In genomic region chr12:10572378-10572650, GRCm38 (mm10) we compare ENCODE assay signal across 27 mouse cellular contexts.
A peak's percentile ranks its signal among the peaks of the same experiment; 100 is the strongest.
DNase-seq lines count a peak whose midpoint lies in the region; ATAC-seq and TF ChIP-seq lines count a peak whose summit lies in the region.
"Had no signal": no experiment of that assay in that cellular context is flagged by ENCODE, and none has a peak within 500 bp of the region (broad histone marks: within the 10 kb centered on the region; RNA-seq: fewer than 3 reads in every experiment).

No protein-coding gene starts in this region.

- TF ChIP-seq EP300 in stomach, postnatal 0 days (optimal IDR thresholded peaks at IDR 0.05), result no peak

- no peak for TF ChIP-seq CTCF in gastrocnemius, adult 2 months (IDR thresholded peaks at IDR 0.05)
- no peak for TF ChIP-seq CTCF in intestine, postnatal 0 days (IDR thresholded peaks at IDR 0.05; ENCODE audit: low read depth)
- no peak for TF ChIP-seq CTCF in stomach, postnatal 0 days (IDR thresholded peaks at IDR 0.05; ENCODE audit: low read depth)

- no peaks in the 10 kb centered on the region for H3K9me3 ChIP-seq in limb, embryonic 10.5 days (replicated peaks)
- H3K9me3 ChIP-seq in intestine, postnatal 0 days (ENCODE audit: control insufficient read depth), result no peaks in the 10 kb centered on the region
- no peaks in the 10 kb centered on the region for H3K9me3 ChIP-seq in stomach, postnatal 0 days (ENCODE audit: control insufficient read depth, low read length)
- H3K9me3 ChIP-seq: forebrain, embryonic 12.5 days; kidney, embryonic 15.5 days; liver, embryonic 15.5 days; lung, embryonic 15.5 days; midbrain, embryonic 10.5 days; neural tube, embryonic 13.5 days; stomach, embryonic 15.5 days had no signal

- H3K27ac ChIP-seq in gastrocnemius, adult 2 months, result peak overlapping the region; percentile 38; the same call in 1 of the 2 replicates
- peak overlapping the region; percentile 79 for H3K27ac ChIP-seq in limb, embryonic 10.5 days
- no peak overlapping the region for H3K27ac ChIP-seq in intestine, postnatal 0 days (ENCODE audit: low read depth, low read length)
- no peak overlapping the region for H3K27ac ChIP-seq in stomach, postnatal 0 days (replicated peaks)
- H3K27ac ChIP-seq: forebrain, embryonic 12.5 days; kidney, embryonic 15.5 days; liver, embryonic 15.5 days; lung, embryonic 15.5 days; macrophage; midbrain, embryonic 10.5 days; neural tube, embryonic 13.5 days; stomach, embryonic 15.5 days had no signal

- no peak for DNase-seq in gastrocnemius, adult 2 months
- DNase-seq in gastrocnemius, postnatal 4 days (ENCODE audit: low spot score in 2 of 2), result no peak
- peak; percentile 5 for DNase-seq in right cerebral cortex, adult 18-20 months
- no peak for DNase-seq in right cerebral cortex, postnatal 4 days
- DNase-seq in limb, embryonic 10.5 days (ENCODE audit: low spot score), result no peak
- DNase-seq in telencephalon, adult 2 months (ENCODE audit: low read depth, low spot score), result peak; percentile 24
- no peak for DNase-seq in stomach, postnatal 0 days (ENCODE audit: low spot score)
- DNase-seq: adrenal gland, postnatal 25 days; cerebellum, adult 11-12 months; cerebellum, postnatal 14 days; gastrocnemius, postnatal 10 days; heart, adult 11 months; kidney, adult 11 months; thymus, adult 2 months; thymus, postnatal 4 days had no signal

- H3K9ac ChIP-seq in intestine, postnatal 0 days (ENCODE audit: low read depth, low read length), result no peak overlapping the region
- H3K9ac ChIP-seq in stomach, postnatal 0 days (ENCODE audit: low read length), result no peak overlapping the region
- H3K9ac ChIP-seq: forebrain, embryonic 12.5 days; kidney, embryonic 15.5 days; liver, embryonic 15.5 days; lung, embryonic 15.5 days; neural tube, embryonic 13.5 days; stomach, embryonic 15.5 days had no signal

- H3K27me3 ChIP-seq in limb, embryonic 10.5 days (ENCODE audit: low read depth, poor library complexity, severe bottlenecking), result no peaks in the 10 kb centered on the region
- no peaks in the 10 kb centered on the region for H3K27me3 ChIP-seq in intestine, postnatal 0 days (replicated peaks; ENCODE audit: control insufficient read depth, insufficient read depth, low read length)
- H3K27me3 ChIP-seq in stomach, postnatal 0 days (ENCODE audit: control insufficient read depth, insufficient read depth, low read length), result no peaks in the 10 kb centered on the region
- H3K27me3 ChIP-seq: forebrain, embryonic 12.5 days; kidney, embryonic 15.5 days; liver, embryonic 15.5 days; lung, embryonic 15.5 days; neural tube, embryonic 13.5 days; stomach, embryonic 15.5 days had no signal

- no peak for ATAC-seq in intestine, postnatal 0 days
- ATAC-seq in stomach, postnatal 0 days (ENCODE audit: low FRiP score, low TSS enrichment), result no peak
- ATAC-seq: CD4-positive, CD25-positive, alpha-beta regulatory T cell, adult 4 months had no signal

- H3K4me1 ChIP-seq in limb, embryonic 10.5 days, result peaks cover 23% of the 10 kb centered on the region
- H3K4me1 ChIP-seq in intestine, postnatal 0 days (replicated peaks; ENCODE audit: control insufficient read depth, insufficient read depth, low read length), result no peaks in the 10 kb centered on the region
- no peaks in the 10 kb centered on the region for H3K4me1 ChIP-seq in stomach, postnatal 0 days (replicated peaks; ENCODE audit: control insufficient read depth, insufficient read depth)
- H3K4me1 ChIP-seq: forebrain, embryonic 12.5 days; kidney, embryonic 15.5 days; liver, embryonic 15.5 days; lung, embryonic 15.5 days; midbrain, embryonic 10.5 days; neural tube, embryonic 13.5 days; stomach, embryonic 15.5 days had no signal

- no peak overlapping the region for H3K4me2 ChIP-seq in intestine, postnatal 0 days (replicated peaks; ENCODE audit: low read depth)
- no peak overlapping the region for H3K4me2 ChIP-seq in stomach, postnatal 0 days (replicated peaks; ENCODE audit: low read depth)
- H3K4me2 ChIP-seq: forebrain, embryonic 12.5 days; heart, embryonic 11.5 days; kidney, embryonic 15.5 days; liver, embryonic 15.5 days; lung, embryonic 15.5 days; neural tube, embryonic 13.5 days; stomach, embryonic 15.5 days had no signal

- H3K4me3 ChIP-seq in gastrocnemius, adult 2 months, result no peak overlapping the region
- no peak overlapping the region for H3K4me3 ChIP-seq in limb, embryonic 10.5 days
- H3K4me3 ChIP-seq in intestine, postnatal 0 days (ENCODE audit: low read depth, low read length), result no peak overlapping the region
- H3K4me3 ChIP-seq in stomach, postnatal 0 days (ENCODE audit: low read depth, low read length), result no peak overlapping the region
- H3K4me3 ChIP-seq: forebrain, embryonic 12.5 days; kidney, embryonic 15.5 days; liver, embryonic 15.5 days; lung, embryonic 15.5 days; midbrain, embryonic 10.5 days; myocyte; neural tube, embryonic 13.5 days; stomach, embryonic 15.5 days had no signal

- no peaks in the 10 kb centered on the region for H3K36me3 ChIP-seq in limb, embryonic 10.5 days
- H3K36me3 ChIP-seq in intestine, postnatal 0 days (ENCODE audit: control insufficient read depth, insufficient read depth), result no peaks in the 10 kb centered on the region
- H3K36me3 ChIP-seq in stomach, postnatal 0 days (ENCODE audit: control insufficient read depth, insufficient read depth, low read length), result no peaks in the 10 kb centered on the region
- H3K36me3 ChIP-seq: forebrain, embryonic 12.5 days; kidney, embryonic 15.5 days; liver, embryonic 15.5 days; lung, embryonic 15.5 days; midbrain, embryonic 10.5 days; neural tube, embryonic 13.5 days; stomach, embryonic 15.5 days had no signal

- intact Hi-C loops in gastrocnemius, adult 2 months (cut with DNase I), result no loop called here

- 36% methylated on average over 5 of the region's 5 CpGs for WGBS in limb, embryonic 10.5 days
- WGBS in intestine, postnatal 0 days, result 61% methylated on average over 5 of the region's 5 CpGs
- 56% methylated on average over 5 of the region's 5 CpGs for WGBS in stomach, postnatal 0 days

Comparison
In these comparisons a context has a peak if more than half of its experiments do, and no peak if none do; other contexts are left out.
1. DNase-seq: peak in right cerebral cortex, adult 18-20 months (single experiment) and telencephalon, adult 2 months (single experiment); none in gastrocnemius, adult 2 months (single experiment), gastrocnemius, postnatal 4 days (0 of 2), right cerebral cortex, postnatal 4 days (single experiment), limb, embryonic 10.5 days (single experiment) and stomach, postnatal 0 days (single experiment).
2. H3K27ac ChIP-seq: peak in gastrocnemius, adult 2 months (single experiment) and limb, embryonic 10.5 days (single experiment); none in intestine, postnatal 0 days (single experiment) and stomach, postnatal 0 days (single experiment).